28 mouse cellular contexts compared by ENCODE assay signal in the genomic region with DNA sequence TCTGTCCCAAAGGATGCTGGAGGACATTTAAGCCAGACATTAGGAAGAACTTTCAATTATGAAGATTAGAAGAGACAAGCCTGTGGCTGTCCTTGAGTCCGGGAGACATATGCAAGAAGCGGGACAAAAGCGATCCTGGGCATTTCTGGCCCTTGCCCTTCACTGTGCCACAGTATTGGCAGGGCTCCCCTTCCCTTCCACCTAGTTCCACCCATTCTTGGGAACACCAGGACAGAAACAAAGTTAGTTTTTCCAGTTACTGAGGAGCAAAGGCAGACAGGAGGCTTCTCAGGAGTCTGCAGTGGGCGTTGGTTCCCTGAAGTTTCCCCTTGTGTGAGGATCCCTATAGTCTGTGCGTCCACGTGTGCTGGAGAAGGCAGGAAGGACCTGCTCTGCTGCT. TPM values are rescaled to one million over a fixed set of nuclear protein-coding genes. Genes with fewer than 3 reads are reported as not detected.
DNase-seq lines count a peak whose midpoint lies in the region; ATAC-seq lines count a peak whose summit lies in the region.
"Had no signal": no experiment of that assay in that cellular context is flagged by ENCODE, and none has a peak within 500 bp of the region (broad histone marks: within the 10 kb centered on the region; RNA-seq: fewer than 3 reads in every experiment).

No protein-coding gene starts in this region.

- peak; percentile 27 for DNase-seq in adrenal gland, adult 8-10 months
- DNase-seq in adrenal gland, postnatal 25 days, result no peak
- DNase-seq in heart, postnatal 25 days (ENCODE audit: low spot score), result no peak
- no peak for DNase-seq in limb, embryonic 10.5 days (ENCODE audit: low spot score)
- no peak for DNase-seq in cerebellum, postnatal 25 days
- DNase-seq: cerebellum, adult 2 months; cerebellum, postnatal 14 days; gastrocnemius, postnatal 14 days; kidney, adult 18-20 months; kidney, postnatal 25 days; right cerebral cortex, adult 18-20 months; spleen, adult 18-20 months; thymus, postnatal 25 days had no signal

- intact Hi-C loops in heart, postnatal 25 days (cut with DNase I), result no loop called here

- peaks cover 53% of the 10 kb centered on the region for H3K4me1 ChIP-seq in heart, embryonic 16.5 days (ENCODE audit: control insufficient read depth, insufficient read depth, low read length)
- peaks cover 38% of the 10 kb centered on the region for H3K4me1 ChIP-seq in limb, embryonic 12.5 days (replicated peaks)
- H3K4me1 ChIP-seq in limb, embryonic 10.5 days, result peaks cover 56% of the 10 kb centered on the region

- 80% methylated on average over 6 of the region's 6 CpGs for WGBS in heart, embryonic 16.5 days
- 87% methylated on average over 6 of the region's 6 CpGs for WGBS in limb, embryonic 12.5 days
- WGBS in limb, embryonic 10.5 days, result 83% methylated on average over 6 of the region's 6 CpGs

- H3K4me3 ChIP-seq in heart, embryonic 16.5 days (ENCODE audit: low read length), result no peak overlapping the region
- no peak overlapping the region for H3K4me3 ChIP-seq in limb, embryonic 12.5 days (replicated peaks)
- no peak overlapping the region for H3K4me3 ChIP-seq in limb, embryonic 10.5 days
- H3K4me3 ChIP-seq: embryonic facial prominence, embryonic 12.5 days; heart, embryonic 13.5 days; hindbrain, embryonic 12.5 days; kidney, embryonic 15.5 days; limb, embryonic 13.5 days; lung, embryonic 15.5 days; myocyte; neural tube, embryonic 12.5 days had no signal

- no peaks in the 10 kb centered on the region for H3K9me3 ChIP-seq in heart, embryonic 16.5 days (replicated peaks; ENCODE audit: control insufficient read depth, low read length)
- H3K9me3 ChIP-seq in limb, embryonic 12.5 days, result no peaks in the 10 kb centered on the region
- no peaks in the 10 kb centered on the region for H3K9me3 ChIP-seq in limb, embryonic 10.5 days (replicated peaks)
- H3K9me3 ChIP-seq: embryonic facial prominence, embryonic 12.5 days; heart, embryonic 13.5 days; hindbrain, embryonic 12.5 days; kidney, embryonic 15.5 days; limb, embryonic 13.5 days; lung, embryonic 15.5 days; neural tube, embryonic 12.5 days had no signal

- no peaks in the 10 kb centered on the region for H3K27me3 ChIP-seq in heart, embryonic 16.5 days (ENCODE audit: control insufficient read depth, insufficient read depth, low read length)
- no peaks in the 10 kb centered on the region; the same call in none of the 2 replicates for H3K27me3 ChIP-seq in limb, embryonic 12.5 days
- no peaks in the 10 kb centered on the region for H3K27me3 ChIP-seq in limb, embryonic 10.5 days (ENCODE audit: low read depth, poor library complexity, severe bottlenecking)
- H3K27me3 ChIP-seq: embryonic facial prominence, embryonic 12.5 days; heart, embryonic 13.5 days; hindbrain, embryonic 12.5 days; kidney, embryonic 15.5 days; limb, embryonic 13.5 days; lung, embryonic 15.5 days; neural tube, embryonic 12.5 days had no signal

- H3K36me3 ChIP-seq in heart, embryonic 16.5 days (ENCODE audit: control insufficient read depth, insufficient read depth), result no peaks in the 10 kb centered on the region
- H3K36me3 ChIP-seq in limb, embryonic 12.5 days, result no peaks in the 10 kb centered on the region
- no peaks in the 10 kb centered on the region for H3K36me3 ChIP-seq in limb, embryonic 10.5 days
- H3K36me3 ChIP-seq: embryonic facial prominence, embryonic 12.5 days; heart, embryonic 13.5 days; hindbrain, embryonic 12.5 days; kidney, embryonic 15.5 days; limb, embryonic 13.5 days; lung, embryonic 15.5 days; neural tube, embryonic 12.5 days had no signal

- no peak for ATAC-seq in heart, embryonic 16.5 days (replicated peaks; ENCODE audit: extremely low read depth, insufficient read depth, low FRiP score)
- no peak for ATAC-seq in limb, embryonic 12.5 days (ENCODE audit: insufficient number of reproducible peaks, insufficient read depth, low FRiP score, low TSS enrichment, low read depth)
- ATAC-seq: Patski had no signal

- no peak overlapping the region for H3K4me2 ChIP-seq in heart, embryonic 16.5 days (ENCODE audit: low read depth, low read length)
- no peak overlapping the region for H3K4me2 ChIP-seq in limb, embryonic 12.5 days
- H3K4me2 ChIP-seq: embryonic facial prominence, embryonic 12.5 days; heart, embryonic 13.5 days; hindbrain, embryonic 12.5 days; kidney, embryonic 15.5 days; limb, embryonic 13.5 days; liver, embryonic 11.5 days; lung, embryonic 15.5 days; midbrain, embryonic 11.5 days; neural tube, embryonic 12.5 days had no signal

- H3K27ac ChIP-seq in heart, embryonic 16.5 days (ENCODE audit: low read length), result peak overlapping the region; percentile 17; the same call in 1 of the 2 replicates
- 0 out of 2 replicates have a peak overlapping the region, but pooled peaks have one; percentile 23 for H3K27ac ChIP-seq in limb, embryonic 12.5 days
- no peak overlapping the region; the same call in 1 of the 2 replicates for H3K27ac ChIP-seq in limb, embryonic 10.5 days
- H3K27ac ChIP-seq: heart, embryonic 13.5 days; hindbrain, embryonic 12.5 days; kidney, embryonic 15.5 days; limb, embryonic 13.5 days; lung, embryonic 15.5 days; neural tube, embryonic 12.5 days had no signal

- no peak overlapping the region for H3K9ac ChIP-seq in heart, embryonic 16.5 days (ENCODE audit: low read length)
- H3K9ac ChIP-seq in limb, embryonic 12.5 days (replicated peaks), result no peak overlapping the region
- H3K9ac ChIP-seq: embryonic facial prominence, embryonic 12.5 days; heart, embryonic 13.5 days; hindbrain, embryonic 12.5 days; kidney, embryonic 15.5 days; limb, embryonic 13.5 days; lung, embryonic 15.5 days; neural tube, embryonic 12.5 days had no signal

RNA-seq across cellular contexts. Expression of a gene that starts 51.7 kb away (rescaled TPM):
- 10 to 100 TPM; 11.8 to 19.1 (median 13.6) TPM for total RNA-seq in adrenal gland, adult 8-10 months (2022)
- total RNA-seq in adrenal gland, postnatal 25 days (2021), result 4.6 and 7.2 TPM in 2 replicates
- 9.2 and 10.3 TPM in 2 replicates for polyA plus RNA-seq in heart, embryonic 16.5 days (2015; fragmentation: Nextera tagmentation; extraction: Ambion mirVana)
- 10 to 100 TPM; 54.8 to 55.3 TPM for total RNA-seq in heart, postnatal 25 days (2021)
- 2.2 and 2.7 TPM in 2 replicates for polyA plus RNA-seq in limb, embryonic 12.5 days (2016; fragmentation: Nextera tagmentation; extraction: Ambion mirVana)
- 0.41 and 0.63 TPM in 2 replicates for polyA plus RNA-seq in limb, embryonic 10.5 days (2016; fragmentation: Nextera tagmentation; extraction: Ambion mirVana)
- total RNA-seq: granulocyte monocyte progenitor cell, adult 5-6 weeks; megakaryocyte progenitor cell, adult 5-6 weeks had no signal
- polyA plus RNA-seq: myocyte had no signal
